Mouse (Mus musculus) heart, adult 8-10 months (tissue): Measurements from ENCODE around the gene Dennd1b. TPM values are rescaled to one million over a fixed set of nuclear protein-coding genes. Genes with fewer than 3 reads are reported as not detected.

ENCODE experiments used
- DNase-seq: peaks from one replicate; pipeline ENCODE4 v3.0.0; 2022; ENCODE audit warnings: low spot score
- total RNA-seq, 4 experiments: library from RNA; stranded (reverse); gene quantifications; 2 replicates each; pipeline ENCODE4 v1.2.4; 2022

The Dennd1b gene
- 10 to 100 TPM; 22.2 to 25.7 (median 23.8) TPM for total RNA-seq

- DNase-seq, result peak; percentile 48
Measured at GRCm38 (mm10) chr1:138963161-138963867, at the start of gene Dennd1b. Gene Dennd1b (plus strand): TSS chr1:138963435.

- no peak for DNase-seq
Measured at GRCm38 (mm10) chr1:138915596-138915995, 47.6 kb upstream of the Dennd1b start.

GRCm38 (mm10) chr1:138919601-138920000, 43.6 kb upstream of the Dennd1b start:
- no peak for DNase-seq

- DNase-seq, result no peak
Measured at GRCm38 (mm10) chr1:138920082-138920481, 43.2 kb upstream of the Dennd1b start.

GRCm38 (mm10) chr1:138920799-138921198, 42.4 kb upstream of the Dennd1b start:
- DNase-seq, result no peak

GRCm38 (mm10) chr1:138922886-138923285, 40.3 kb upstream of the Dennd1b start:
- no peak for DNase-seq

- no peak for DNase-seq
Measured at GRCm38 (mm10) chr1:138924282-138924681, 39.0 kb upstream of the Dennd1b start.

- DNase-seq, result peak; percentile 94
Measured at GRCm38 (mm10) chr1:138928671-138929483, 34.4 kb upstream of the Dennd1b start.

GRCm38 (mm10) chr1:138929985-138930384, 33.2 kb upstream of the Dennd1b start:
- DNase-seq, result no peak

- DNase-seq, result no peak
Measured at GRCm38 (mm10) chr1:138930856-138931255, 32.4 kb upstream of the Dennd1b start.

- DNase-seq, result no peak
Measured at GRCm38 (mm10) chr1:138936169-138936568, 27.1 kb upstream of the Dennd1b start.

- no peak for DNase-seq
Measured at GRCm38 (mm10) chr1:138937686-138938370, 25.4 kb upstream of the Dennd1b start.

- no peak for DNase-seq
Measured at GRCm38 (mm10) chr1:138939579-138940139, 23.6 kb upstream of the Dennd1b start.

GRCm38 (mm10) chr1:138940407-138940806, 22.8 kb upstream of the Dennd1b start:
- DNase-seq, result no peak

- DNase-seq, result no peak
Measured at GRCm38 (mm10) chr1:138952173-138952572, 11.1 kb upstream of the Dennd1b start.

GRCm38 (mm10) chr1:138954978-138955377, 8.3 kb upstream of the Dennd1b start:
- DNase-seq, result no peak

GRCm38 (mm10) chr1:138955455-138955854, 7.8 kb upstream of the Dennd1b start:
- no peak for DNase-seq

GRCm38 (mm10) chr1:138956511-138956910, 6.7 kb upstream of the Dennd1b start:
- DNase-seq, result no peak

GRCm38 (mm10) chr1:138957111-138957510, 6.1 kb upstream of the Dennd1b start:
- DNase-seq, result no peak

GRCm38 (mm10) chr1:138958863-138959262, 4.4 kb upstream of the Dennd1b start:
- DNase-seq, result no peak

- no peak for DNase-seq
Measured at GRCm38 (mm10) chr1:138959903-138960483, 3.2 kb upstream of the Dennd1b start.
